Mouse (Mus musculus) heart, adult 2 months (tissue): Measurements from ENCODE around the gene T. TPM values are rescaled to one million over a fixed set of nuclear protein-coding genes. Genes with fewer than 3 reads are reported as not detected.
A peak's percentile ranks its signal among the peaks of the same experiment; 100 is the strongest.

Experiments
- DNase-seq, 2 experiments: peaks; one replicate each; pipeline ENCODE4 v3.0.0; 2021
- H3K27ac ChIP-seq: fragments of 200-600 bp; 2 replicates; pipeline ENCODE4 v1.8.1; 2022
- H3K27me3 ChIP-seq: fragments of 200-500 bp; 2 replicates; pipeline ENCODE4 v1.6.1; 2012; ENCODE audit warnings: mild to moderate bottlenecking, low read length, inconsistent platforms, mixed read lengths; ENCODE audit not compliant: control insufficient read depth, insufficient read depth
- H3K36me3 ChIP-seq: fragments of 200-500 bp; 2 replicates; pipeline ENCODE4 v1.6.1; 2012; ENCODE audit warnings: low read length, inconsistent platforms; ENCODE audit not compliant: control insufficient read depth, insufficient read depth
- H3K4me1 ChIP-seq: fragments of 200-500 bp; 2 replicates; pipeline ENCODE4 v1.6.1; 2011; ENCODE audit warnings: low read length; ENCODE audit not compliant: control insufficient read depth, insufficient read depth
- H3K4me3 ChIP-seq: fragments of 200-600 bp; 2 replicates; pipeline ENCODE4 v1.8.1; 2022
- H3K79me2 ChIP-seq: fragments of 200-500 bp; replicated peaks from 2 replicates; pipeline ENCODE4 v1.6.1; 2012; ENCODE audit warnings: mild to moderate bottlenecking, inconsistent platforms, low read length, moderate library complexity, mixed read lengths; ENCODE audit not compliant: control insufficient read depth, insufficient read depth
- H3K9ac ChIP-seq: fragments of 200-500 bp; 2 replicates; pipeline ENCODE4 v1.6.1; 2012; ENCODE audit warnings: low read depth, mild to moderate bottlenecking, control low read depth, inconsistent platforms, low read length, mixed read lengths
- CTCF ChIP-seq: fragments of 200-600 bp; IDR thresholded peaks from 2 replicates; pipeline ENCODE4 v1.8.1; 2022; ENCODE audit warnings: antibody characterized with exemption, mild to moderate bottlenecking, moderate library complexity
- EP300 ChIP-seq: fragments of 200-500 bp; IDR thresholded peaks from 2 replicates; pipeline ENCODE4 v1.6.1; 2011; ENCODE audit warnings: low read depth, low read length, control low read depth; ENCODE audit not compliant: insufficient read depth
- POLR2A ChIP-seq: fragments of 200-500 bp; IDR thresholded peaks from 2 replicates; pipeline ENCODE4 v1.6.1; 2011; ENCODE audit warnings: mild to moderate bottlenecking, low read depth, low read length, control low read depth; ENCODE audit not compliant: insufficient read depth
- WGBS: fragments of 180-500 bp; shearing (Covaris S2); methylation state at CpG from one replicate; pipeline ENCODE4 v1.1.7; 2018; 5-methylcytosine and 5-hydroxymethylcytosine counted together
- intact Hi-C: fragments of 180-260 bp; cut with DNase I; formaldehyde crosslinking; loops from one replicate; pipeline ENCODE4 v1.15.1; 2025
- polyA plus RNA-seq: library from polyadenylated mRNA; depleted of rRNA; stranded (reverse); fragments of >200 nt; gene quantifications from 2 replicates; pipeline ENCODE4 v1.2.3, GENCODE M21; 2012
- total RNA-seq, 2 experiments: library from RNA; stranded (reverse); gene quantifications; 2 replicates each; pipeline ENCODE4 v1.2.3; 2021

The T gene
- total and polyA plus RNA-seq, 3 experiments = not detected

- whole genome bisulfite sequencing = 62% methylated on average over 7 of the region's 7 CpGs
- TF ChIP-seq CTCF (no peak), POLR2A (no peak), EP300 (no peak)
- no peaks in the 10 kb centered on the region for H3K79me2 ChIP-seq
- intact Hi-C loops = no loop called here
- H3K36me3 ChIP-seq = no peaks in the 10 kb centered on the region
- DNase-seq = no peak
- H3K9ac ChIP-seq = no peak overlapping the region
- H3K27me3 ChIP-seq = peaks cover 16% of the 10 kb centered on the region
- H3K4me1 ChIP-seq = no peaks in the 10 kb centered on the region
- no peak overlapping the region for H3K27ac ChIP-seq
- H3K4me3 ChIP-seq = no peak overlapping the region
These were observed 2.0 kb downstream of the T start for GRCm38 (mm10) chr17:8436184-8436583.

GRCm38 (mm10) chr17:8444062-8444461 is 9.8 kb downstream of the T start:
- 54% methylated on average over 3 of the region's 3 CpGs for WGBS
- intact Hi-C loops = no loop called here
- Histone ChIP-seq H3K79me2 (no peaks in the 10 kb centered on the region), H3K27ac (no peak overlapping the region), H3K4me3 (no peak overlapping the region), H3K36me3 (no peaks in the 10 kb centered on the region), H3K4me1 (no peaks in the 10 kb centered on the region), H3K27me3 (no peaks in the 10 kb centered on the region), H3K9ac (no peak overlapping the region)
- DNase-seq = no peak
- TF ChIP-seq EP300 = no peak
- TF ChIP-seq CTCF = peak; percentile 42

GRCm38 (mm10) chr17:8447676-8448192 is 13.5 kb downstream of the T start:
- TF ChIP-seq EP300 (no peak), POLR2A (no peak), CTCF (no peak)
- H3K9ac ChIP-seq = no peak overlapping the region
- no peaks in the 10 kb centered on the region for H3K4me1 ChIP-seq
- H3K79me2 ChIP-seq = no peaks in the 10 kb centered on the region
- no peak for DNase-seq
- no peak overlapping the region for H3K4me3 ChIP-seq
- intact Hi-C loops = no loop called here
- no peaks in the 10 kb centered on the region for H3K36me3 ChIP-seq
- H3K27me3 ChIP-seq = no peaks in the 10 kb centered on the region
- WGBS = 33% methylated on average over 9 of the region's 9 CpGs
- H3K27ac ChIP-seq = no peak overlapping the region

- no peak for DNase-seq
- 83% methylated on average over 3 of the region's 3 CpGs for WGBS
- TF ChIP-seq CTCF (no peak), EP300 (no peak), POLR2A (no peak)
- H3K4me1 ChIP-seq = no peaks in the 10 kb centered on the region
- intact Hi-C loops = no loop called here
- no peaks in the 10 kb centered on the region for H3K36me3 ChIP-seq
- H3K79me2 ChIP-seq = no peaks in the 10 kb centered on the region
- no peak overlapping the region for H3K9ac ChIP-seq
- no peaks in the 10 kb centered on the region for H3K27me3 ChIP-seq
- H3K27ac ChIP-seq = no peak overlapping the region
- no peak overlapping the region for H3K4me3 ChIP-seq
These were observed 14.1 kb downstream of the T start for GRCm38 (mm10) chr17:8448324-8448723.

GRCm38 (mm10) chr17:8455196-8455595 is 21.0 kb downstream of the T start:
- H3K27me3 ChIP-seq = no peaks in the 10 kb centered on the region; the same call in 1 of the 2 replicates
- H3K9ac ChIP-seq = no peak overlapping the region
- 42% methylated on average over 6 of the region's 6 CpGs for WGBS
- no peaks in the 10 kb centered on the region for H3K4me1 ChIP-seq
- no peaks in the 10 kb centered on the region for H3K36me3 ChIP-seq
- no peak overlapping the region for H3K4me3 ChIP-seq
- H3K79me2 ChIP-seq = no peaks in the 10 kb centered on the region
- intact Hi-C loops = no loop called here
- DNase-seq = no peak
- no peak for TF ChIP-seq CTCF
- TF ChIP-seq EP300 = no peak
- no peak for TF ChIP-seq POLR2A
- no peak overlapping the region for H3K27ac ChIP-seq

- Histone ChIP-seq H3K36me3 (no peaks in the 10 kb centered on the region), H3K27me3 (no peaks in the 10 kb centered on the region; the same call in 1 of the 2 replicates), H3K4me1 (no peaks in the 10 kb centered on the region), H3K27ac (no peak overlapping the region), H3K9ac (no peak overlapping the region), H3K79me2 (no peaks in the 10 kb centered on the region), H3K4me3 (no peak overlapping the region)
- TF ChIP-seq EP300 (no peak), CTCF (no peak)
- DNase-seq = no peak
- intact Hi-C loops = no loop called here
- whole genome bisulfite sequencing = 31% methylated on average over 7 of the region's 7 CpGs
These were observed 21.4 kb downstream of the T start for GRCm38 (mm10) chr17:8455601-8456000.

GRCm38 (mm10) chr17:8456856-8457460 is 22.7 kb downstream of the T start:
- H3K4me1 ChIP-seq = no peaks in the 10 kb centered on the region
- WGBS = 15% methylated on average over 9 of the region's 9 CpGs
- no peaks in the 10 kb centered on the region; the same call in 1 of the 2 replicates for H3K27me3 ChIP-seq
- TF ChIP-seq POLR2A (no peak), EP300 (no peak), CTCF (no peak)
- no peak for DNase-seq
- no peak overlapping the region for H3K9ac ChIP-seq
- no peak overlapping the region for H3K4me3 ChIP-seq
- H3K79me2 ChIP-seq = no peaks in the 10 kb centered on the region
- no peak overlapping the region for H3K27ac ChIP-seq
- intact Hi-C loops = no loop called here
- H3K36me3 ChIP-seq = no peaks in the 10 kb centered on the region
